Comparison of ENCODE assay signal across 7 mouse cellular contexts in the genomic region with DNA sequence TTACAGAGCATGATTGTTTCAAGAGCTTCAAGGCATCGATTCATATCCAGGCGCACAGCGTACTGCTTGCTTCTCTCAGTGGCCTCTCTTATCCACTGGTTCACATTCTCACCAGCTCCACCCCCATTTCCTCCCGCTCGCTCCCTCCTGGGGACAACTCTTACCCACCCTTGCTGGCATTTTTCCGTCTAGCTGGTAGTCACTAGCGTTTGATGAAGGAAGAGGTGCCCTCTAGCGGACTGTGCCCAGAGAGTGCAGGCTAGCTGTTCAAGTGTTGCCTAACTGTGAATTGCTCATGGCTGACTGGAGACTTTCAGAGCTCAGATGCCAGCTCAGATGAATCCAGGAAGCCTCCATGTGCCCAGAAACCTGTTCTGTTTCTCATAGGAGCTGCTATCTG.
DNase-seq lines count a peak whose midpoint lies in the region; ATAC-seq and TF ChIP-seq lines count a peak whose summit lies in the region.

No protein-coding gene starts in this region.

- 3% methylated on average over 8 of the region's 8 CpGs for WGBS in intestine, embryonic 14.5 days
- WGBS in midbrain, embryonic 10.5 days = 11% methylated on average over 8 of the region's 8 CpGs
- 7% methylated on average over 8 of the region's 8 CpGs for WGBS in small intestine, adult 2 months

- H3K4me1 ChIP-seq in intestine, embryonic 14.5 days (replicated peaks; ENCODE audit: control insufficient read depth, insufficient read depth, low read length) = peaks cover 5% of the 10 kb centered on the region; the same call in 1 of the 2 replicates
- H3K4me1 ChIP-seq in midbrain, embryonic 10.5 days = peaks cover 24% of the 10 kb centered on the region
- H3K4me1 ChIP-seq in small intestine, adult 2 months (ENCODE audit: control insufficient read depth, insufficient read depth, insufficient read length, low read length) = peaks cover 3% of the 10 kb centered on the region; the same call in 1 of the 2 replicates

- DNase-seq in adipocyte (ENCODE audit: low spot score) = peak; percentile 75
- DNase-seq in gastrocnemius, postnatal 14 days = peak; percentile 64
- DNase-seq in intestine, embryonic 14.5 days (ENCODE audit: low spot score) = peak; percentile 79
- DNase-seq in left cerebral cortex, postnatal 25 days (ENCODE audit: low spot score in 2 of 2) = peak; percentile 86 to 94
- peak; percentile 79 for DNase-seq in midbrain, embryonic 10.5 days (ENCODE audit: low spot score)

- TF ChIP-seq CTCF in small intestine, adult 2 months (IDR thresholded peaks at IDR 0.05; ENCODE audit: extremely low read depth, insufficient read length, insufficient replicate concordance, low read depth, low read length) = peak; percentile 72; the same call in 1 of the 2 replicates

- 0 out of 2 replicates have a peak overlapping the region, but pooled peaks have one; percentile 13 for H3K4me2 ChIP-seq in intestine, embryonic 14.5 days (ENCODE audit: low read length)

- no peak for TF ChIP-seq POLR2A in small intestine, adult 2 months (IDR thresholded peaks at IDR 0.05; ENCODE audit: low read depth, low read length)

- intact Hi-C loops in gastrocnemius, postnatal 14 days (cut with DNase I; ENCODE audit: low total_unique reads) = no loop called here
- intact Hi-C loops in left cerebral cortex, postnatal 25 days (cut with DNase I) = loop anchor here (1.0 kb wide), 1 partner anchor 100 kb away; the partner anchor contains the start of gene Mgat5b

- no peak overlapping the region for H3K9ac ChIP-seq in intestine, embryonic 14.5 days (ENCODE audit: low read length)

- H3K9me3 ChIP-seq in intestine, embryonic 14.5 days (ENCODE audit: control insufficient read depth, low read length) = no peaks in the 10 kb centered on the region
- peaks cover 10% of the 10 kb centered on the region for H3K9me3 ChIP-seq in midbrain, embryonic 10.5 days (replicated peaks)

- no peak overlapping the region for H3K4me3 ChIP-seq in intestine, embryonic 14.5 days (ENCODE audit: low read depth, low read length)
- H3K4me3 ChIP-seq in midbrain, embryonic 10.5 days = peak overlapping the region; percentile 21; the same call in 1 of the 2 replicates
- no peak overlapping the region for H3K4me3 ChIP-seq in small intestine, adult 2 months (ENCODE audit: low read depth, low read length)

- no peaks in the 10 kb centered on the region for H3K27me3 ChIP-seq in intestine, embryonic 14.5 days (replicated peaks; ENCODE audit: control insufficient read depth, insufficient read depth, low read length)
- peaks cover 23% of the 10 kb centered on the region for H3K27me3 ChIP-seq in midbrain, embryonic 10.5 days (ENCODE audit: low read depth, poor library complexity, severe bottlenecking)
- no peaks in the 10 kb centered on the region for H3K27me3 ChIP-seq in small intestine, adult 2 months (ENCODE audit: control insufficient read depth, insufficient read depth, low read length)

- no peak overlapping the region for H3K27ac ChIP-seq in intestine, embryonic 14.5 days (ENCODE audit: low read depth)
- H3K27ac ChIP-seq in midbrain, embryonic 10.5 days (replicated peaks) = peak overlapping the region; percentile 33; the same call in 1 of the 2 replicates
- no peak overlapping the region for H3K27ac ChIP-seq in small intestine, adult 2 months (ENCODE audit: insufficient read depth, low read depth, low read length)

- peak; percentile 97 for ATAC-seq in common myeloid progenitor, adult 5-6 weeks (replicated peaks; ENCODE audit: low read depth, poor library complexity, severe bottlenecking)
- ATAC-seq in intestine, embryonic 14.5 days (replicated peaks; ENCODE audit: low FRiP score, low TSS enrichment, low read depth) = no peak

- no peaks in the 10 kb centered on the region for H3K36me3 ChIP-seq in intestine, embryonic 14.5 days (ENCODE audit: control insufficient read depth, insufficient read depth, low read length)
- H3K36me3 ChIP-seq in midbrain, embryonic 10.5 days = no peaks in the 10 kb centered on the region
- no peaks in the 10 kb centered on the region for H3K36me3 ChIP-seq in small intestine, adult 2 months (ENCODE audit: control insufficient read depth, insufficient read depth, low read length)
